Mouse (Mus musculus) hindbrain, embryonic 11.5 days (tissue): ENCODE results near the gene Slc7a5. TPM values are rescaled to one million over a fixed set of nuclear protein-coding genes. Genes with fewer than 3 reads are reported as not detected.

ENCODE experiments used
- ATAC-seq: fragments of 200-750 bp; cut with Nextera tagmentation; 2 replicates; pipeline ENCODE4 v1.8.0; 2017; ENCODE audit warnings: mild to moderate bottlenecking, moderate TSS enrichment, moderate library complexity; ENCODE audit not compliant: low FRiP score
- DNase-seq: peaks from one replicate; pipeline ENCODE4 v3.0.0-alpha.2; 2015; ENCODE audit warnings: low spot score
- H3K27ac ChIP-seq: fragments of 300-500 bp; sonication (generic); 2 replicates; pipeline ENCODE4 v1.5.1; 2014; ENCODE audit warnings: mild to moderate bottlenecking, low read depth, low read length
- H3K27me3 ChIP-seq: fragments of 300-500 bp; sonication (generic); 2 replicates; pipeline ENCODE4 v1.6.1; 2014; ENCODE audit warnings: mild to moderate bottlenecking, low read length, moderate library complexity, mixed read lengths; ENCODE audit not compliant: control insufficient read depth, insufficient read depth
- H3K36me3 ChIP-seq: fragments of 300-500 bp; sonication (generic); 2 replicates; pipeline ENCODE4 v1.6.1; 2014; ENCODE audit warnings: mild to moderate bottlenecking, low read length, moderate library complexity, mixed read lengths; ENCODE audit not compliant: control insufficient read depth, insufficient read depth
- H3K4me1 ChIP-seq: fragments of 300-500 bp; sonication (generic); replicated peaks from 2 replicates; pipeline ENCODE4 v1.6.1; 2014; ENCODE audit warnings: low read length, mixed read lengths; ENCODE audit not compliant: control insufficient read depth, insufficient read depth
- H3K4me2 ChIP-seq: fragments of 300-500 bp; sonication (generic); replicated peaks from 2 replicates; pipeline ENCODE4 v1.6.1; 2014; ENCODE audit warnings: mild to moderate bottlenecking, low read depth, low read length
- H3K4me3 ChIP-seq: fragments of 300-500 bp; sonication (generic); 2 replicates; pipeline ENCODE4 v1.5.1; 2014; ENCODE audit warnings: low read depth, low read length
- H3K9ac ChIP-seq: fragments of 300-500 bp; sonication (generic); 2 replicates; pipeline ENCODE4 v1.6.1; 2014; ENCODE audit warnings: low read depth, low read length
- H3K9me3 ChIP-seq: fragments of 300-500 bp; sonication (generic); 2 replicates; pipeline ENCODE4 v1.6.1; 2016; ENCODE audit warnings: low read length; ENCODE audit not compliant: control insufficient read depth
- WGBS: fragments of 180-500 bp; shearing (Covaris S2); extraction: QIAGEN DNeasy Blood & Tissue Kit; methylation state at CpG from one replicate; pipeline ENCODE4 v1.1.7; 2014; 5-methylcytosine and 5-hydroxymethylcytosine counted together
- polyA plus RNA-seq: library from polyadenylated mRNA; unstranded; fragments of >200 nt; fragmentation: Nextera tagmentation; extraction: Ambion mirVana; gene quantifications from 2 replicates; pipeline ENCODE4 v1.2.1, GENCODE M21; 2014

The Slc7a5 gene
- polyA plus RNA-seq, 1 experiment from 2014 or later, result 23.3 TPM

- Histone ChIP-seq H3K27ac (no peak overlapping the region), H3K4me1 (no peaks in the 10 kb centered on the region; the same call in 1 of the 2 replicates), H3K4me2 (no peak overlapping the region), H3K36me3 (no peaks in the 10 kb centered on the region), H3K4me3 (no peak overlapping the region), H3K9me3 (no peaks in the 10 kb centered on the region), H3K9ac (no peak overlapping the region), H3K27me3 (no peaks in the 10 kb centered on the region)
- ATAC-seq, result no peak
- WGBS, result 61% methylated on average over 2 of the region's 2 CpGs
- no peak for DNase-seq
These were observed 35.6 kb upstream of the Slc7a5 start for GRCm38 (mm10) chr8:121943057-121943540.

GRCm38 (mm10) chr8:121938732-121939131 lies 31.2 kb upstream of the Slc7a5 start:
- H3K4me3 ChIP-seq, result no peak overlapping the region
- 86% methylated on average over 7 of the region's 7 CpGs for whole genome bisulfite sequencing

GRCm38 (mm10) chr8:121936391-121936790 lies 28.9 kb upstream of the Slc7a5 start:
- Histone ChIP-seq H3K4me3 (no peak overlapping the region), H3K4me2 (no peak overlapping the region), H3K9me3 (no peaks in the 10 kb centered on the region), H3K36me3 (no peaks in the 10 kb centered on the region), H3K9ac (no peak overlapping the region), H3K27ac (no peak overlapping the region), H3K4me1 (no peaks in the 10 kb centered on the region), H3K27me3 (no peaks in the 10 kb centered on the region)
- WGBS, result 58% methylated on average over 14 of the region's 14 CpGs
- DNase-seq (no peak), ATAC-seq (no peak)

More at GRCm38 (mm10) chr8:121938732-121939131, 31.2 kb upstream of the Slc7a5 start:
- DNase-seq (no peak), ATAC-seq (no peak)
- no peaks in the 10 kb centered on the region for H3K9me3 ChIP-seq
- no peak overlapping the region for H3K9ac ChIP-seq
- no peak overlapping the region for H3K4me2 ChIP-seq
- no peaks in the 10 kb centered on the region for H3K4me1 ChIP-seq
- no peak overlapping the region for H3K27ac ChIP-seq
- no peaks in the 10 kb centered on the region for H3K27me3 ChIP-seq
- H3K36me3 ChIP-seq, result no peaks in the 10 kb centered on the region

GRCm38 (mm10) chr8:121935341-121936294 lies 28.1 kb upstream of the Slc7a5 start:
- ATAC-seq (peak; percentile 59; the same call in 1 of the 2 replicates), DNase-seq (peak; percentile 44)
- Histone ChIP-seq H3K4me2 (no peak overlapping the region), H3K9me3 (no peaks in the 10 kb centered on the region), H3K4me3 (no peak overlapping the region), H3K4me1 (no peaks in the 10 kb centered on the region), H3K27me3 (no peaks in the 10 kb centered on the region), H3K27ac (peak overlapping the region; percentile 42; the same call in 1 of the 2 replicates), H3K9ac (no peak overlapping the region), H3K36me3 (no peaks in the 10 kb centered on the region)
- WGBS, result 52% methylated on average over 12 of the region's 12 CpGs

GRCm38 (mm10) chr8:121934923-121935322 lies 27.4 kb upstream of the Slc7a5 start:
- no peak for ATAC-seq
- no peaks in the 10 kb centered on the region for H3K9me3 ChIP-seq
- H3K36me3 ChIP-seq, result no peaks in the 10 kb centered on the region
- H3K4me3 ChIP-seq, result no peak overlapping the region
- no peak overlapping the region for H3K27ac ChIP-seq
- DNase-seq, result no peak
- H3K9ac ChIP-seq, result no peak overlapping the region
- H3K4me2 ChIP-seq, result no peak overlapping the region
- H3K27me3 ChIP-seq, result no peaks in the 10 kb centered on the region
- H3K4me1 ChIP-seq, result no peaks in the 10 kb centered on the region

GRCm38 (mm10) chr8:121934506-121934905 lies 27.0 kb upstream of the Slc7a5 start:
- Histone ChIP-seq H3K4me2 (no peak overlapping the region), H3K9me3 (no peaks in the 10 kb centered on the region), H3K27ac (no peak overlapping the region), H3K36me3 (no peaks in the 10 kb centered on the region), H3K27me3 (no peaks in the 10 kb centered on the region), H3K4me3 (no peak overlapping the region), H3K9ac (no peak overlapping the region), H3K4me1 (no peaks in the 10 kb centered on the region)
- DNase-seq (peak; percentile 55), ATAC-seq (no peak)
- 40% methylated on average over 4 of the region's 4 CpGs for WGBS

- Histone ChIP-seq H3K4me2 (no peak overlapping the region), H3K9ac (no peak overlapping the region), H3K4me1 (no peaks in the 10 kb centered on the region), H3K27me3 (no peaks in the 10 kb centered on the region), H3K36me3 (no peaks in the 10 kb centered on the region), H3K4me3 (no peak overlapping the region), H3K9me3 (no peaks in the 10 kb centered on the region), H3K27ac (no peak overlapping the region)
- no peak for ATAC-seq
- 89% methylated on average over 14 of the region's 14 CpGs for WGBS
- no peak for DNase-seq
These were observed 25.4 kb upstream of the Slc7a5 start for GRCm38 (mm10) chr8:121932668-121933520.

- ATAC-seq (no peak), DNase-seq (no peak)
- Histone ChIP-seq H3K4me3 (no peak overlapping the region), H3K4me2 (no peak overlapping the region), H3K9ac (no peak overlapping the region), H3K36me3 (no peaks in the 10 kb centered on the region), H3K4me1 (no peaks in the 10 kb centered on the region), H3K9me3 (no peaks in the 10 kb centered on the region), H3K27ac (no peak overlapping the region), H3K27me3 (no peaks in the 10 kb centered on the region)
- WGBS, result 82% methylated on average over 12 of the region's 12 CpGs
These were observed 24.7 kb upstream of the Slc7a5 start for GRCm38 (mm10) chr8:121932026-121932667.
